Mouse (Mus musculus): ENCODE results near the gene Ccdc24. TPM values are rescaled to one million over a fixed set of nuclear protein-coding genes. Genes with fewer than 3 reads are reported as not detected.

The Ccdc24 gene
- polyA plus RNA-seq, 1 experiment from 2014 or later, result 1.6 TPM

GRCm38 (mm10) chr4:117850871-117851270, 21.5 kb downstream of the Ccdc24 start:
- ATAC-seq (ENCODE audit: low FRiP score), result no peak
- Histone ChIP-seq H3K4me1 (peaks cover 32% of the 10 kb centered on the region), H3K27me3 (replicated peaks) (no peaks in the 10 kb centered on the region), H3K36me3 (peaks cover 3% of the 10 kb centered on the region), H3K9me3 (replicated peaks) (no peaks in the 10 kb centered on the region), H3K27ac (replicated peaks) (no peak overlapping the region), H3K4me2 (peak overlapping the region; percentile 2; the same call in 1 of the 2 replicates), H3K4me3 (replicated peaks) (no peak overlapping the region), H3K9ac (replicated peaks) (no peak overlapping the region)
- WGBS, result 81% methylated on average over 7 of the region's 7 CpGs

DNA sequence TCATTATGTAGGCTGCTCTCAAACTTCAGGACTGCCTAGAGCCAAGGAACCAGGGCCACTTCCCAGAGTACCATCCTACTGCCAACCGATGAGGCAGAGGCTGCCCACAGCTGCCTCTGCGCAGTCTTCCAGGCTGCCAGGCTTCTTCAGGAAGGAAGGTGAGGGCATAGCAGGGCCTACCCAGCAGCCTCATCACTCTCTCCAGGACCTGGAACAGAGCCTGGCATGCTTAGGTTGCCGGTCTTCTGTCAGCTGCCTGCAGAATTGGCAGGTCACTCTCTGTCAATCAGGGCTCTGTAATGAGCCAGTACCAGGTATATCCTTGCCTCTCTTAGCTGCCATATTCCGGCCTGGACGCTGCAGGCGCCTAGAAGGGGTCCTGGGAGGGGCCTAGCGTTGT, 22.2 kb downstream of the Ccdc24 start:
- ATAC-seq (ENCODE audit: low FRiP score), result no peak
- Histone ChIP-seq H3K27ac (replicated peaks) (peak overlapping the region; percentile 68), H3K36me3 (peaks cover 5% of the 10 kb centered on the region), H3K4me2 (peak overlapping the region; percentile 29; the same call in 1 of the 2 replicates), H3K4me1 (peaks cover 32% of the 10 kb centered on the region), H3K4me3 (replicated peaks) (no peak overlapping the region), H3K9ac (replicated peaks) (no peak overlapping the region), H3K27me3 (replicated peaks) (no peaks in the 10 kb centered on the region), H3K9me3 (replicated peaks) (no peaks in the 10 kb centered on the region)
- WGBS, result 72% methylated on average over 7 of the region's 7 CpGs

GRCm38 (mm10) chr4:117849506-117849905, 22.9 kb downstream of the Ccdc24 start:
- Histone ChIP-seq H3K36me3 (peaks cover 5% of the 10 kb centered on the region), H3K4me2 (peak overlapping the region; percentile 29), H3K4me1 (peaks cover 32% of the 10 kb centered on the region), H3K9me3 (replicated peaks) (no peaks in the 10 kb centered on the region), H3K27ac (replicated peaks) (peak overlapping the region; percentile 69), H3K9ac (replicated peaks) (no peak overlapping the region), H3K27me3 (replicated peaks) (no peaks in the 10 kb centered on the region), H3K4me3 (replicated peaks) (0 out of 2 replicates have a peak overlapping the region, but pooled peaks have one; percentile 1)
- WGBS, result 22% methylated on average over 5 of the region's 5 CpGs
- peak; percentile 73 for ATAC-seq (ENCODE audit: low FRiP score)

GRCm38 (mm10) chr4:117849063-117849462, 23.3 kb downstream of the Ccdc24 start:
- Histone ChIP-seq H3K4me3 (replicated peaks) (0 out of 2 replicates have a peak overlapping the region, but pooled peaks have one; percentile 1), H3K4me1 (peaks cover 32% of the 10 kb centered on the region), H3K9ac (replicated peaks) (no peak overlapping the region), H3K9me3 (replicated peaks) (no peaks in the 10 kb centered on the region), H3K4me2 (peak overlapping the region; percentile 29), H3K36me3 (peaks cover 5% of the 10 kb centered on the region), H3K27ac (replicated peaks) (peak overlapping the region; percentile 69), H3K27me3 (replicated peaks) (no peaks in the 10 kb centered on the region)
- peak; percentile 28; the same call in 1 of the 2 replicates for ATAC-seq (ENCODE audit: low FRiP score)
- WGBS, result 42% methylated on average over 17 of the region's 17 CpGs

DNA sequence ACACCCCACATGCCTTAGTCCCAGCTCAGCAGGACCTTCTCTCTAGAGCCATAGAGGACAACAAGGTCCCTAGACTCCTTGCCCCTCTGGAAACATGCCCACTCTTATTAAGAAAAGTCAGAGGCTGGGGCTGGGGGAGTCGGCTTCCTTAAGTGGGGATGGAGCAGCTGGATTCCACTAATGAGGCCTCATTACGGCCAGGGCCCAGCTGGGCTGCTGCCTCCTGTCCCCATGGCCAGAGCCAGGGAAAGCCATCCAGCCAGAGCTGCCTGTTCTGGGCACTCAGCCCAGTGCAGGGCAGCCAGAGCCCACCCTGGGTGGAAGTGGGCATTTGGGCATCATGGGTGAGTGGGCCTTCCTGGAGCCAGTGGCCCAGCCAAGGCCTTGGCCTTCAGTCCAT, 25.3 kb downstream of the Ccdc24 start:
- H3K9me3 ChIP-seq (replicated peaks), result no peaks in the 10 kb centered on the region
- no peaks in the 10 kb centered on the region for H3K27me3 ChIP-seq (replicated peaks)
- 17% methylated on average over 2 of the region's 2 CpGs for WGBS
- H3K4me2 ChIP-seq, result no peak overlapping the region
- peaks cover 25% of the 10 kb centered on the region for H3K4me1 ChIP-seq
- H3K36me3 ChIP-seq, result peaks cover 5% of the 10 kb centered on the region
- H3K4me3 ChIP-seq (replicated peaks), result no peak overlapping the region
- H3K27ac ChIP-seq (replicated peaks), result peak overlapping the region; percentile 9; the same call in 1 of the 2 replicates
- ATAC-seq (ENCODE audit: low FRiP score), result no peak
- no peak overlapping the region for H3K9ac ChIP-seq (replicated peaks)

DNA sequence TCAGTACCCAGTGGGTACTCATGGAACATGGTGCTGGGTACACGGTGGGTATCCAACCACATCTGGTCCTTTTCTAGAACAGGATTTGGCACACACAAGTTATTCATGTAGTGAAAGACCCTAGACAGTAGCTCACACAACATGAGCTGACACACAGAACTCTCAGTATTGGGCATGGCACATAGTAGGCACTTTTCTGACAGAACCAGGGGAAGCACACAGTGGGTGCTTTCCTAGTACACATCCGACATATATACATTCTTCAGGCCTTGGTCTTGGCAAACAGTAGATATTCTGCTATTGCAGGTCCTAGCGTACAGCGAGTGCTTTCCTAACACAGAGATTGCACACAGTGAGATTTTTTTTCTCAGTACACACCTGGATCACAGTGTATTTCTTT, 26.1 kb downstream of the Ccdc24 start:
- H3K27ac ChIP-seq (replicated peaks), result 0 out of 2 replicates have a peak overlapping the region, but pooled peaks have one; percentile 9

GRCm38 (mm10) chr4:117845316-117845715, 27.0 kb downstream of the Ccdc24 start:
- peaks cover 25% of the 10 kb centered on the region for H3K4me1 ChIP-seq
- no peak overlapping the region for H3K4me2 ChIP-seq
- ATAC-seq (ENCODE audit: low FRiP score), result no peak
- 51% methylated on average over 11 of the region's 11 CpGs for WGBS
- no peak overlapping the region for H3K4me3 ChIP-seq (replicated peaks)
- H3K27ac ChIP-seq (replicated peaks), result no peak overlapping the region
- H3K9ac ChIP-seq (replicated peaks), result no peak overlapping the region
- no peaks in the 10 kb centered on the region for H3K27me3 ChIP-seq (replicated peaks)
- H3K36me3 ChIP-seq, result peaks cover 5% of the 10 kb centered on the region
- no peaks in the 10 kb centered on the region for H3K9me3 ChIP-seq (replicated peaks)

More for the DNA sequence above, 26.1 kb downstream of the Ccdc24 start:
- H3K4me1 ChIP-seq, result peaks cover 25% of the 10 kb centered on the region
- H3K4me2 ChIP-seq, result no peak overlapping the region
- H3K36me3 ChIP-seq, result peaks cover 5% of the 10 kb centered on the region
- no peaks in the 10 kb centered on the region for H3K27me3 ChIP-seq (replicated peaks)
- no peak overlapping the region for H3K9ac ChIP-seq (replicated peaks)
- no peaks in the 10 kb centered on the region for H3K9me3 ChIP-seq (replicated peaks)
- no peak for ATAC-seq (ENCODE audit: low FRiP score)
- 93% methylated on average over 4 of the region's 4 CpGs for whole genome bisulfite sequencing
- no peak overlapping the region for H3K4me3 ChIP-seq (replicated peaks)

- Histone ChIP-seq H3K4me3 (replicated peaks) (no peak overlapping the region), H3K4me1 (peaks cover 17% of the 10 kb centered on the region), H3K9ac (replicated peaks) (no peak overlapping the region), H3K9me3 (replicated peaks) (no peaks in the 10 kb centered on the region), H3K27me3 (replicated peaks) (no peaks in the 10 kb centered on the region), H3K4me2 (no peak overlapping the region), H3K27ac (replicated peaks) (no peak overlapping the region), H3K36me3 (peaks cover 5% of the 10 kb centered on the region)
- WGBS, result 85% methylated on average over 5 of the region's 5 CpGs
- ATAC-seq (ENCODE audit: low FRiP score), result no peak
Observed at GRCm38 (mm10) chr4:117844467-117844866, 27.9 kb downstream of the Ccdc24 start.

GRCm38 (mm10) chr4:117843101-117843500, 29.3 kb downstream of the Ccdc24 start:
- WGBS, result 93% methylated on average over 5 of the region's 5 CpGs
- Histone ChIP-seq H3K9ac (replicated peaks) (no peak overlapping the region), H3K4me2 (no peak overlapping the region), H3K36me3 (peaks cover 5% of the 10 kb centered on the region), H3K27ac (replicated peaks) (no peak overlapping the region), H3K4me3 (replicated peaks) (no peak overlapping the region), H3K27me3 (replicated peaks) (no peaks in the 10 kb centered on the region), H3K9me3 (replicated peaks) (no peaks in the 10 kb centered on the region), H3K4me1 (peaks cover 10% of the 10 kb centered on the region; the same call in 1 of the 2 replicates)
- no peak for ATAC-seq (ENCODE audit: low FRiP score)

DNA sequence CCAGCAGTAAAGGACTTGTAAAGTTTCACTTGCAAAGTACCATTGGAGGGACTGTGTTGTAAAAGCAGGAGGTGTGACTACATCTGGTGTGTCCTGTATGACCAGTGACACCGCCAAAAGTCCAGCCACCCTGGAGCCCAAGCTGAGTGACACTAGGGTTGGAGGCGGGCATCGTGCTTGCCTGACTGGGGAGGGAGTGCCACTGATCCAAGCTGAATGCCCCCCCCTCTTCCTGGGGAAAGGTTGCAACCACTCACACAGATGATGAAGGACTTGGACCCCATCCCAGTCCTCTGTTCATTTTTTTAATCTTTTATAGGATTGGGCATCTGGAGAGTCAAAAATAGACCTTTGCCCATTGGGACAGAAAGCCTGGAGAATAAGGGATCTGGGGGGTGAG, 30.8 kb downstream of the Ccdc24 start:
- Histone ChIP-seq H3K4me2 (no peak overlapping the region), H3K9me3 (replicated peaks) (no peaks in the 10 kb centered on the region), H3K27ac (replicated peaks) (no peak overlapping the region), H3K4me1 (peaks cover 10% of the 10 kb centered on the region), H3K4me3 (replicated peaks) (no peak overlapping the region), H3K27me3 (replicated peaks) (no peaks in the 10 kb centered on the region), H3K36me3 (peaks cover 5% of the 10 kb centered on the region), H3K9ac (replicated peaks) (no peak overlapping the region)
- 69% methylated on average over 3 of the region's 3 CpGs for WGBS
- no peak for ATAC-seq (ENCODE audit: low FRiP score)

- Histone ChIP-seq H3K27me3 (replicated peaks) (no peaks in the 10 kb centered on the region), H3K4me3 (replicated peaks) (no peak overlapping the region), H3K27ac (replicated peaks) (no peak overlapping the region), H3K4me2 (no peak overlapping the region), H3K9me3 (replicated peaks) (no peaks in the 10 kb centered on the region), H3K36me3 (peaks cover 2% of the 10 kb centered on the region), H3K9ac (replicated peaks) (no peak overlapping the region), H3K4me1 (peaks cover 8% of the 10 kb centered on the region)
- WGBS, result 93% methylated on average over 5 of the region's 5 CpGs
- ATAC-seq (ENCODE audit: low FRiP score), result no peak
Observed at GRCm38 (mm10) chr4:117840821-117841220, 31.5 kb downstream of the Ccdc24 start.

- no peak for ATAC-seq (ENCODE audit: low FRiP score)
- Histone ChIP-seq H3K27ac (replicated peaks) (no peak overlapping the region), H3K36me3 (no peaks in the 10 kb centered on the region), H3K4me2 (no peak overlapping the region), H3K27me3 (replicated peaks) (no peaks in the 10 kb centered on the region), H3K9ac (replicated peaks) (no peak overlapping the region), H3K9me3 (replicated peaks) (no peaks in the 10 kb centered on the region), H3K4me1 (peaks cover 17% of the 10 kb centered on the region), H3K4me3 (replicated peaks) (no peak overlapping the region)
- 81% methylated on average over 6 of the region's 6 CpGs for WGBS
Observed at GRCm38 (mm10) chr4:117839366-117839765, 33.0 kb downstream of the Ccdc24 start.

Data from neural tube, embryonic 15.5 days (tissue).